In genomic region chr10:71338156-71338905, GRCm38 (mm10) we compare ENCODE assay signal across 14 mouse cellular contexts. TPM values are rescaled to one million over a fixed set of nuclear protein-coding genes. Genes with fewer than 3 reads are reported as not detected.
DNase-seq lines count a peak whose midpoint lies in the region; ATAC-seq lines count a peak whose summit lies in the region.
"Had no signal": no experiment of that assay in that cellular context is flagged by ENCODE, and none has a peak within 500 bp of the region (broad histone marks: within the 10 kb centered on the region; RNA-seq: fewer than 3 reads in every experiment).

No protein-coding gene starts in this region.

- peaks cover 33% of the 10 kb centered on the region for H3K36me3 ChIP-seq in liver, embryonic 13.5 days
- peaks cover 30% of the 10 kb centered on the region for H3K36me3 ChIP-seq in forebrain, embryonic 13.5 days (ENCODE audit: poor library complexity, severe bottlenecking)

- 74% methylated on average over 8 of the region's 8 CpGs for WGBS in liver, embryonic 13.5 days (ENCODE audit: insufficient replicate concordance)
- 61% methylated on average over 8 of the region's 8 CpGs for WGBS in forebrain, embryonic 13.5 days

- H3K27ac ChIP-seq in liver, embryonic 13.5 days: peak overlapping the region; percentile 42; the same call in 1 of the 2 replicates
- H3K27ac ChIP-seq in forebrain, embryonic 13.5 days: no peak overlapping the region; the same call in 1 of the 2 replicates
- H3K27ac ChIP-seq: embryonic facial prominence, embryonic 10.5 days had no signal

- no peak overlapping the region for H3K4me2 ChIP-seq in liver, embryonic 13.5 days
- no peak overlapping the region for H3K4me2 ChIP-seq in forebrain, embryonic 13.5 days

- ATAC-seq in liver, embryonic 13.5 days (ENCODE audit: low read depth): no peak
- peak; percentile 43; the same call in 1 of the 2 replicates for ATAC-seq in megakaryocyte progenitor cell, adult 5-6 weeks (replicated peaks; ENCODE audit: poor library complexity)
- ATAC-seq in activated CD4-positive, CD25-positive, alpha-beta regulatory T cell, adult 4 months: no peak
- ATAC-seq in forebrain, embryonic 13.5 days: no peak

- DNase-seq in liver, embryonic 13.5 days: no peak
- no peak for DNase-seq in liver
- peak; percentile 54 for DNase-seq in brain, adult 2 months (ENCODE audit: low read depth, low spot score)
- peak; percentile 90 for DNase-seq in kidney, adult 9 months
- DNase-seq in frontal cortex, adult 2 months (ENCODE audit: extremely low spot score in 1 of 2, low spot score in 1 of 2): no peak
- DNase-seq: cerebellum, postnatal 14 days; heart, postnatal 36 days; layer of hippocampus, adult 9-11 months; lung, adult 18-20 months had no signal

- H3K9ac ChIP-seq in liver, embryonic 13.5 days: peak overlapping the region; percentile 3; the same call in 1 of the 2 replicates
- no peak overlapping the region for H3K9ac ChIP-seq in forebrain, embryonic 13.5 days

- H3K27me3 ChIP-seq in liver, embryonic 13.5 days: no peaks in the 10 kb centered on the region
- H3K27me3 ChIP-seq in forebrain, embryonic 13.5 days: no peaks in the 10 kb centered on the region
- H3K27me3 ChIP-seq: megakaryocyte, embryonic 14.5 days had no signal

- H3K4me3 ChIP-seq in liver, embryonic 13.5 days (replicated peaks): no peak overlapping the region
- no peak overlapping the region for H3K4me3 ChIP-seq in forebrain, embryonic 13.5 days
- H3K4me3 ChIP-seq: embryonic facial prominence, embryonic 10.5 days had no signal

- no peaks in the 10 kb centered on the region for H3K9me3 ChIP-seq in liver, embryonic 13.5 days (replicated peaks)
- H3K9me3 ChIP-seq in forebrain, embryonic 13.5 days (replicated peaks): no peaks in the 10 kb centered on the region
- H3K9me3 ChIP-seq: embryonic facial prominence, embryonic 10.5 days; megakaryocyte, embryonic 14.5 days had no signal

- peaks cover 58% of the 10 kb centered on the region for H3K4me1 ChIP-seq in liver, embryonic 13.5 days (replicated peaks)
- H3K4me1 ChIP-seq in forebrain, embryonic 13.5 days: peaks cover 31% of the 10 kb centered on the region

RNA-seq across cellular contexts. Expression of gene Cisd1, which starts 6.4 kb away (rescaled TPM):
- 101 and 103 TPM in 2 replicates for polyA plus RNA-seq in liver, embryonic 13.5 days (2015; fragmentation: Nextera tagmentation; extraction: Ambion mirVana)
- total RNA-seq in megakaryocyte progenitor cell, adult 5-6 weeks (2015): 32.8 and 36.6 TPM in 2 replicates
- 14.7 and 15.4 TPM in 2 replicates for total RNA-seq in megakaryocyte progenitor cell, adult 5-6 weeks (2017)
- polyA plus RNA-seq in activated CD4-positive, CD25-positive, alpha-beta regulatory T cell, adult 4 months (2017; shearing (Covaris generic)): 10 to 100 TPM; 34.7 to 43.2 TPM
- polyA plus RNA-seq in forebrain, embryonic 13.5 days (2015; fragmentation: Nextera tagmentation; extraction: Ambion mirVana): 221 and 227 TPM in 2 replicates
- 167 and 178 TPM in 2 replicates for polyA plus RNA-seq in frontal cortex, adult 2 months (2012; rRNA removed)

RNA-seq across cellular contexts. Expression of gene Ipmk, which starts 9.2 kb away (rescaled TPM):
- polyA plus RNA-seq in liver, embryonic 13.5 days (2015; fragmentation: Nextera tagmentation; extraction: Ambion mirVana): 8.3 and 11.2 TPM in 2 replicates
- 25.7 and 26.0 TPM in 2 replicates for total RNA-seq in megakaryocyte progenitor cell, adult 5-6 weeks (2015)
- 24.8 and 25.4 TPM in 2 replicates for total RNA-seq in megakaryocyte progenitor cell, adult 5-6 weeks (2017)
- polyA plus RNA-seq in activated CD4-positive, CD25-positive, alpha-beta regulatory T cell, adult 4 months (2017; shearing (Covaris generic)): 1 to 10 TPM; 2.8 to 3.1 TPM
- polyA plus RNA-seq in forebrain, embryonic 13.5 days (2015; fragmentation: Nextera tagmentation; extraction: Ambion mirVana): 15.1 and 18.1 TPM in 2 replicates
- 16.3 and 18.5 TPM in 2 replicates for polyA plus RNA-seq in frontal cortex, adult 2 months (2012; rRNA removed)

RNA-seq across cellular contexts. Expression of gene Ube2d1, which starts 53.3 kb away (rescaled TPM):
- 7.8 and 9.8 TPM in 2 replicates for polyA plus RNA-seq in liver, embryonic 13.5 days (2015; fragmentation: Nextera tagmentation; extraction: Ambion mirVana)
- total RNA-seq in megakaryocyte progenitor cell, adult 5-6 weeks (2015): 64.9 and 65.5 TPM in 2 replicates
- 9.7 and 10.5 TPM in 2 replicates for total RNA-seq in megakaryocyte progenitor cell, adult 5-6 weeks (2017)
- 10 to 100 TPM; 17.8 to 19.7 TPM for polyA plus RNA-seq in activated CD4-positive, CD25-positive, alpha-beta regulatory T cell, adult 4 months (2017; shearing (Covaris generic))
- 142 and 155 TPM in 2 replicates for polyA plus RNA-seq in forebrain, embryonic 13.5 days (2015; fragmentation: Nextera tagmentation; extraction: Ambion mirVana)
- 96.7 and 106 TPM in 2 replicates for polyA plus RNA-seq in frontal cortex, adult 2 months (2012; rRNA removed)

Comparison
In these comparisons a context has a peak if more than half of its experiments do, and no peak if none do; other contexts are left out.
1. DNase-seq: peak in brain, adult 2 months (single experiment) and kidney, adult 9 months (single experiment); none in liver, embryonic 13.5 days (single experiment), liver (single experiment) and frontal cortex, adult 2 months (0 of 2).